Mouse (Mus musculus) neural tube, embryonic 10.5 days (tissue): ENCODE results near the gene Fbln1.

Experiments used
- DNase-seq: peaks from one replicate; pipeline ENCODE4 v3.0.0-alpha.2; 2017; ENCODE audit warnings: low spot score; ENCODE audit errors: extremely low spot score

The Fbln1 gene

DNA sequence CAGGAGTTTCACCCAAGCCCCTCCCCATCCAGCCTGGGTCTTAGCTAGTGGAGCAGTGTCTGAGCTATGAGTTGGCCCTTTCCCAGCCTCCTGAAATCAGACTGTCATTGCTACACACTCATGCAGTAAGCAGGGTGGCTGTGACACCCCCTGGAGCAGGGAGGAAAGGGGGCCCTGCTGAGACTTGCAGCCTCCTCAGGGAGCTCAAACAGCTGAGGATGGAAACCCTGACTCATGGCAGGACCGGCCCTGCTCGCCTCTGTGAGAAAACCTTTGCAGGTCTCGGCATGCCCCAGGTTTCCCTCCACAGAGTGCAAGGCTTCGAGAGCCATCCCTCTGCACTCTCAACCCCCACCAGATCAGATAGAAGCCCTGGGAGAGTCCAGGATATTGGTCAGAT is 27.9 kb downstream of the Fbln1 start:
- DNase-seq = no peak

DNA sequence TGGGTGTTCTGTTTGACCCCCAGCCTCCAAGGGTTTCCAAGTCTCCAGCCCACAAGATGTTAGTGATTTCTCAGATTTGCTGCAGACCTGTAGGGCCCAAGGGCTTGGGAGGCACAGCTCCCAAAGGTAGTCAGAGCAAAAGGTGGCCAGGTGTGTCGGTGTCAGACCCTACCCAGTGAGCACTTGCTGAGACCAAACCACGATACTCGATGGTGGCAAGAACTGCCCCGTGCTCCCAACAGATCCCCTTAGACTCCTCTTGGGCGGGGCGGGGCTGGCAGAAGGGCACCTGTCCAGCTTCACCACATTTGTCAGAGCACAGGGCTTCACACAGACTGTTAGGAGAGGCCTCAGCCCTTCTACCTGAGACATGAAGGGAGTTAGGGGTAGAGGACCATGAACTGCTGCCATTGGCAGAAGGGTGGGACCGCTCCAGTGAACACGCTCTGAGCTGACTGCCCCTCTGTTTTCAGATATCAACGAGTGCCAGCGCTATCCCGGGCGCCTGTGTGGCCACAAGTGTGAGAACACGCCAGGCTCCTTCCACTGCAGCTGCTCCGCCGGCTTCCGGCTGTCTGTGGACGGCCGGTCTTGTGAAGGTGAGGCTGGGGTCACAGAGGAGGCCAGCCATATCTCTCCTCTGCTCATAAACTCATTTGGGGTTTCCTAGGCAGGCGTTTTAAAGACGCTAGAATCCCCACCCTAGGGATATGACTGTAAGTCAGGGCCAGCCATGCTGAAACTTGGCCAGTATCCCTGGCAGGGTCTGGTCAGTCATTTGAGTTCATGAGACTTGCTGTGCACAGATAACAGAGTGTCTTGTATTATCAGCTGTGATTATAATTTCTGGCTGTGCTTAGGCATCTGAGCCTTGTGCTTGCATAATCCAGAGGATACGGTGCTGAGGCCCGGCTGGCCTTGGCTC is 33.3 kb downstream of the Fbln1 start:
- DNase-seq = no peak

DNA sequence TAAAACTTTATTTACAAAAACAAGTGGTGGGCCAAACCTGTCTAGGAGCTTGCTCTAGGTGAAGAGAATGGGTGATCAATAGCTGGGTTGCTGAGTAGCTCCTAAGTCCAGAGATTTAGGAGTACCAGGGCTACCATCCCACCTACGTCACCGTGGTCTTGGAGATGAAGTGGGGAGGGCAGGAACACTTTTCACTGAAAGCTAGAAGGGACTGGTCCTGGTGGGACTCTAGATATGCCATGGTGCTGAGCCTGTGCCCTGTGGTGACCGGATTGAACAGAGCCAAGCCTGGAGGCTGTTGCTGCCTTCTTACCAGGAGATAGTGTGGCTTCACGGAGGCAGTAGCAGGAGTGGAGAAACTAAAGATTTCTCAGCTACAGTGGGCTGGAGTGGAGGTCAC is 34.3 kb downstream of the Fbln1 start:
- DNase-seq = no peak

DNA sequence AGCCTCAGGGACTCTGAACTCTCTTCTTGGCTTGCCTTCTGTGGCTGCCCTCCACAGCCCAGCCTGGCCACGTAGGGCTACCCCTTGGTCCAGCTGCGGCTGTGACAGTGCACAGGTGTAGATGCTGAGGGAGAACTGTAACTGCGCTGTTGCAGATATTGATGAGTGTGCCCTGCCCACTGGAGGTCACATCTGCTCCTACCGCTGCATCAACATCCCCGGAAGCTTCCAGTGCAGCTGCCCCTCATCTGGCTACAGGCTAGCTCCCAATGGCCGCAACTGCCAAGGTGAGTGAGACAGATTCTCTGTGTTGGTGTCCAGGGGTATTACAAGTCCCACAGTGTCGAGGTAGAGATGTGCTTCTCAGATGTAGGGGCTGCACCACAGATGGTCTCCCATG is 36.1 kb downstream of the Fbln1 start:
- no peak for DNase-seq

DNA sequence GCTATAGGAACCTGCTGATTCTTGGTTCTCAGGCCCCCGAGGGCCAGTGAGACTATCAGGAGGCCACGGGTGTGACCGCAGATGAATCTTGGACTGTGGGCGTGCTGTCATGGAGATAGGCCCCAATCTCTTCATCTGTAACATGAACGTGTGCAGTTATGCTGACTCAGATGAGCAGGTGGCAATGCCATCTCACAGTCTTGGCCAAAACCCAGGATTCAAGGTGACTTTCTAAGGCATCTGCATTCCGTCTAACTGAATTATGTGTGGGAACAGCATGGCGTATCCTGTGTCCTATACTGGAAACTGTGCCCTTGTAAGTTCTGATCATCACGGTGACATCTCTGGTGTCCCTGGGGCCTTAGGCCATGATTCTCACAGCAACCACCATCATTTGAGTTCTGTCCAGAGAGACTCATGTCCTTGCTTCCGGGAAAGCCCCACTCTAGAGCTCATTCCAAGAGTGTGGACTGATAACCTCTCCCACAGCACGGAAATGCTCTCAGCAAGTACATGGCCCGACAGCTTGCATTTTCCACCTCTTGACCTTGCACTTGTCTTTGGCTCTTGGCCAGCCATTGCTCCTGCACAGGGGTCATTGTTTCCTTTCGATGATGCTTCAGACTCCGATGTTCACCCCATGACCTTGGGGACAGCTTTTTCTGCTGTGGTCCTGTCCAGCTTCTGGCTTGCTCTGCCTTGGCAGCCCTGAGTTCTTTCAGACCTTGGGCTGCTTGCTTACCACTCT is 38.8 kb downstream of the Fbln1 start:
- DNase-seq = no peak

DNA sequence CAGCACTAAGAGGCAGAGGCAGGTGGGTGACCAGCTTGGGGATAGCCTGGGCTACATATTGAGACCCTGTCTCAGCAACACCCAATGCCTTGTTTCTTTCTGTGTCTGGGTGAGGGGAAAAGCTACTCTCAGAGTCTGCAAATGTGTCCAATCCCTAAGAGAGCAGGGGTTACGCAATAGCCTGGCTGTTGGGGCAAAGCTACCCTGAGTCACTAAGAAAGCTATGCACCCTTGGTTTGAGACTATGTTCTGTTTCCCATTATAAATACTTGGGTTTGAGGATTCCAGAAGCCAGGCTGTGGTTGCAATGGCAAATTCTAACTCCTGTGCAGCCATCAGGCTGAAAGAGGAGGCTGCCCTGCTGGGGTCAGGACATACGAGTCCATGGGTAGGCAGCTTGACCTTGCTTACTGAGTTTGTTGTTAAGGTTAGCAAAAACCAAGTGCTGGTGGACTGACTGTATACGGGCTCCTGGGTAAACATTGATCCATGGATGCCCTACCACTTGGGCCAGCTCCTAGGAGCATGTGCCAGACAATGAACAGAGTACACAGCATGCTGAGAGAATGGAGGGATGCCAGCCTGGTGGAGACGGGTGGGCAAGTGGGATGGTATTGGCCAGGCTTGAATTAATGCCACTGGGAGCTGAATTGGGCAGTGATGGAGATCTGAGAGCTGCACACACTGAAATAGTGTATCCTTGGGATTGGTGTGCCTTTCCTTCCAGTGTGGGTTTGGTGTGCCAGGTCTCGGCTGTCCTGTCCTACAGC is 39.7 kb downstream of the Fbln1 start:
- DNase-seq = no peak

DNA sequence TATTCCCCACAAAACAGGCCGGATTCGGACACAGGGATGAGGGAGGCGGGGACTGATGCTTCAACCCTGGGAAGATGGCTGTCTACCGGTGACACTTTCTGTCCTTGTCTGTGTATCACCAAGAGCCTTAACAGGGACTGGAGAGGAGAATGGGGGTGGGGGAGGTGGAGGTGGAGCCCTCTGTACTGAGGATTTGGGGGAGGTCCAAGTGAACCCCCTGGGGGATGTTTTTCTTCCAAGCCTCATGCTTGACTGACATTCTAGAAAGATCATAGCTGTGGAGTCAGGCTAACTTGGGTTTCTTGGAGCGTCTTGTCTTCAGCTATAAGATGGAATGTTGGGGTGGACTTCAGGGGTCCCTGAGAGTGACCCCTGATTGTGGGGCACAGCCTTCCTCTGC is 40.3 kb downstream of the Fbln1 start:
- DNase-seq = no peak

DNA sequence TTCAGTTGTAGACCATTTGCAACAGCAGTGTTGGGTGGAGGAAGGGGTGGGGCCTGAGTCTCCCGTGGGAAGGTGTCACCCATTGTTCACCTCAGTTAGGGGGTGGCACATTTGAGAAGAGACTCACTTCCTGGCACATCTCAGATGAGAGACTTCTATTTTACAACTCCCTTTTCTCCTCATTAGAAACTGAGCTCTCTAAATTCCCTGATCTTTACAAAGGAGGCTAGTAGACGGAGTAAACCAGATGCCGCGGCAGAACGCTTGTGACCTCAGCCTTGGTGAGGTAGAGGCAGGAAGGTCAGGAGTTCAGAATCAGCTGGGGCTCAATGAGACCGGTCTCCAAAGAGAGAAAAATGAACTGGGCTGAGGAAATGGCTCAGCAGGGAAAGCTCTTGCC is 41.2 kb downstream of the Fbln1 start:
- DNase-seq = no peak

DNA sequence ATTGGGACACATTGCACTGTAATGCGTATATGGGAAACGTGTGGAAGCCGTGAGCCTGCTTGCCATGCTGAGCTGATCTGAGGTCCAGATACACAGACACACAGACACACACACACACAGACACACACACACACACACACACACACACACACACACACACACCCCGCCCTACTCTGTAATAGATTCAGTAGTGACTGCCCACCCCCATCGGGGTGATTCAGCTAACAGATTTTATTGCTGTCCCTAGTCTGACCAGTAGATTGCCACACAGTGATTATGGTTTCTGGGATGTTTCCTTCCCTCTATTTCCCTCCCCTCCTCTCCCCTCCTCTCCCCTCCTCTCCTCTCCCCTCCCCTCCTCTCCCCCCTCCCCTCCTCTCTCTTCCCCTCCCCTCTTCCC is 42.6 kb downstream of the Fbln1 start:
- DNase-seq = no peak

DNA sequence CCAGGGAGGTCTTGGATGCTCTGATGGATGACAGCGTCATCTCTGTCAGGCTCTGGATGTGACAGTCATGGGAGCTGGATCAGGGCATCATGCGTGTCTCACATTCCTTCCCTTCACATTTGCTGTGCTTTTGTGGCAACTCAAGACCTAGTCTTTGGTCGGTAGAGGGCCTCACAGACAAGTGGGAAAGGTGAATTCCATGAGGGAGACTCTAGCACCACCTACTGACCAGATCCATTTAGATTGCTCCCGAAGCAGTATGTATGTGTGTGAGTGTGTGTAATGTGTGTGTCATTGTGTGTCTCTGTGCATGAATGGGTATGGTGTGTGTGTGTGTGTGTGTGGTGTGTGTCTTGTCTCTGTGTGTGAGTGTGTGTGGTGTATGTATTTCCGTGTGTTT is 43.5 kb downstream of the Fbln1 start:
- DNase-seq = no peak

DNA sequence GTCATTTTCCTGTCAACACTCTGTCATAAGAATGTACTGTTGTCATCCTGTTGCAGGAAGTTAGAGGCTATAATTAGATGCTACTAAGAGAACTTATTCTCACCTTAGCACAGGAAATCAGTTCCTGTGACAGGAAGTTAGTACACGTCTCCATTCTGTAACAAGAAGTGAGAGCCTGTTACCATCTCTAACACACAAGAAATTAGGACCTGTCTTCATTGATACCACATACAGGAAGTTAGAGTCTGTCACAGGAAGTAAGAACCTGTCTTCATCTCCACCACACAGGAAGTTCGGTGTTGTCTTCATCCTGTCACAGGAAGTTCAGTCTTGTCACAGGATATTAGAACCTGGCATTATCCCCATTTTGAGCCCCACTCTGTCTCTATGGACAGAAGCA is 44.7 kb downstream of the Fbln1 start:
- DNase-seq = no peak

DNA sequence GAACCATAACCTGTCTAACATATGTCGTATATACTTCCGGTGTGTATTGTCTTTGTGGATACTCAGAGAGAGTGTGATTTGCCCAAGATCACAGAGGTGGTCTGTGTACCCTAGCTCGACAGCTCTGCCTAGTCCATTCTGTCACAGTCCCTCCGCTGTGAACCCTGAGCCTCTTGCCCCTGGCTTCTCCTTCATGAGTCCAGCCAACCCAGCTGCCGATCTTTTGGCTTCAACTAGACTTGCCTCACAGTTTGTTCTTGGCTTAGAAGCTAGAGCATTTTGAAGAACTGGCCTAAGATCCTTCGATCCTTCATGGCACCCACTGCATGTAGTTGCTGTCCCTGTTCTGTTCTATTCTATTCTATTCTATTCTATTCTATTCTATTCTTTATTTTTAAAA is 46.7 kb downstream of the Fbln1 start:
- no peak for DNase-seq

DNA sequence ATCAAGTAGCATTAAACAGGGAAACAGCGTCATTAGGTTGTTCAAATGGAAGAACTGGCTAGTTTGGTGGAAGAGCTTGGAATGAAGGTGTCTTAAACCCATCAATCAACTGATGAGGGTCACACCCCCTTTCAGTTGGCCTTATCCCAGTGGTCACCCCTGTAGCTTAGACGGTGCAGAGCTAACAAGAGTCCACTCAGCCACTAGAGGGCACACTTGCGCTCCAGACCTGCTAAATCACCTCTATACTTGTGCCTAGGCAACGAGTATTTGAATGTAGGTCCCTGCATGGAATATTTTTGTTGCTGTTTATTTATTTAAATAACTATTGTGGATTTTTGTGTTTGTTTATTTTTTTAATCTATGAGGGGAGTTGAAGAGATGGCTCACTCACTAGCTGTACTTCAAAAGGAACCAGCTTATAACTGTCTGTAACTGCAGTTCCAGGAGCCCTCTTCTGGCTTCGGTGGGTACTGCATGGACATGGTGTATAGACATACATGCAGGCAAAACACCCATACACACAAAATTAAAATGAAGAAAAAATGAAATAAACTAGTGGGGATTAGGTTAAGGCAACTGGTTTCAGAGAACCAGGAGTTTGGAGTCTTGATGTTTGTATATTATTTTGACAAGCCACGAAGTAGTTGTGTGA is 52.2 kb downstream of the Fbln1 start:
- DNase-seq = peak; percentile 51

DNA sequence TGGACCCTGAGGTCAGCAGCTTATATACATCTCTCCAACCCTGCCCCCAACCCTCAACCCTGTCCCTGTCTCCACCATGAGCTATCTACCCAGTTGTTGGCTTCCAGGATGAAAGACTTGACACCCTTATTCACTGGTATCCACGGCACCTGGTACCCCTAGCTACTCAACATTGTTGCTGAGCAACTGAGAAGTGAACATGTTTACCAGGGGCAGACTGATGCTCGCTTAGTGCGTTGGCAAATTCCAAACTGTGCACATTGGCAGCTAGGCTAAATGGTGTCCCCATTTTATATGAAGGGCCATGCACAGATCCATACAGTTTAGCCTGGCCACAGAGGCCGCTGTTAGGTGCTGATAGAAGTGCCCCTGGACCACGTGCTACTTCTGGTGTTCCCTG is 57.1 kb downstream of the Fbln1 start:
- no peak for DNase-seq

DNA sequence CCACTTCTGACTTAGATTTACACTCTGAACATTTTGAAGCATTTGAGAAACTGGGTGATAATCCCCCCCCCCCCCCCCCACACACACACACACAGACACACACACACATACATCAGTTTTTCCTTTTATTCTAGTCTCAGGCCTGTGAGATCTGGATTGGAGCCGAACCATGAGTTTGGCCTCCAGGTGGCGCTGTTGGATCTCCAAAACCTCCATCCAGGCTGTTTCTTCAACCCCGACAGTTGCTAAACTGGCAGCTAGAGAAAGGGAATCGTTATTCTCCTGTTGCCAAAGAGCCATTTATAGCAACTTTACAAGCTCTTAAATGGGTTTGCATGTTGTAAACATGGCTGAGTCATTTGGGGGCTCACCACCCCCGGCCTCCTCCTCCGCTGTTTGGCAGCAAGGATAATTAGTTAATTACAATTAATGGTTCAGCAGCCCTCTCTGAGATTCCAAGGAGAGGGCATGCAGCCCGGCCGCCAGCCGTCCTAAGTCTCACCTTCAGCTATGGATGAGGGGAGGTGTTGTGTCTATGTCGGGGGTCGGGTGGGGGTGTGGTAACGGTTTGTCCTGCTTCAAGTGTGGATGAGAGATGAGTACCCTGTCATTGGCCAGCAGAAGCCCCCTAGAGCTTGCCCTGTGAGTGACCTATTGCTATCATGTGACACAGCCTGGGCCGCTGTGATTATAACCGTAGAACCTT is 61.1 kb downstream of the Fbln1 start:
- DNase-seq = peak; percentile 90

DNA sequence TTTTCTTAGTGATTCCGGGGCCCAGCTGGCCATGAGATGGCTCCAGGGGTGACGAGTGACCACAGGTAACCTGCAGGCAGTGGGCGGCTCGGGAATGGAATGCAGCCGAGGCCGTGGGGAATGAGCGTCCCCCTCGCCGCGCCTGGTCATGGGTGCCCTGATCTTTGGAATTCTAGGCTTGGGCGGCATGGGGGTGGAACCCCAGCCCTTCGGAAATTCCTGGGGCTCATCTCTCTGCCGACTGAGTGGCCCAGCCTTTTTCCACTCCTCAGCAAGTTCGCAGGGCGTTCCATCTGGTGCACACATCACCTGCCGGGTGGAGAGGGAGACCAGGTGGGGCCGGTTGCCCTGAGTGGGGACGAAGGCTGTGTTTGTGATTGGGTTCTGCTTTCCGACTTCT is 62.1 kb downstream of the Fbln1 start:
- no peak for DNase-seq

DNA sequence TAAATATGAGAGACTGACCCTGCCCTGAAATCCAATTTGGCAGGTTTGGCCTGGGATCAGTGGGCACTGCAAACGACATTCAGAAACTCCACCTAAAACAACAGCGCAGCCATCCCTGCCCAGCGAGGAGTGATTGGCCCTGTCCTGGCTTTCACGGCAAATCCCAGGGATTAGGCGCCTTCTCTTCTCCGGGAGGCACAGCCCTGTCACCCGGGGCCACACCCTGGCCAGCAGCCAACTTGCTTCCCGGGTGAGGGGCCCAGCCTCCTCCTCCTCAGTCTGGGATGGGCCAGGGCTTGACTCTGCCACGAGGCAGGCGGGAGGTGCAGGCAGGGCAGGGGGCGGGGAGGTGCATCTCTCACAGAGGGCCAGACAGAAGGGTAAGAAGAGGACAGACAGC is 67.2 kb downstream of the Fbln1 start:
- no peak for DNase-seq

DNA sequence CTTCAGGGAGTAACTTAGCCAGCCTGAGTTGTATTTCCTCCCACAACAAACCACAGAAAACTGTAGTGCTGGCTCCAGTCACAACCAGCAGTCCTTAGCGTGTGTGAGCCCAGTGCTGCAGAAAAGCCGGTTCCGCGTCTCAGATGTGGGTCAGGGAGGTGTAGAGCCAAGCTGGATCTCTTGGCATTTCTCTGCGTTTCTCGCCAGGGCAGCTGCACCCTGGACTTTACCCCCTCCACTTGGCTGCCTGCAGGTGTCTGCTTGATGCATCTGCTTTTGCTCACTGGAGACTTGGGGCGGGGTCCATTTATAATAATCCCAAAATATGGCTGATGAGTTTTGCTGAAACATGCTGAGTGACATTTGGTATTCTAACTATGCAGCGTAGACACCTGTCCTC is 71.5 kb downstream of the Fbln1 start:
- DNase-seq = no peak

DNA sequence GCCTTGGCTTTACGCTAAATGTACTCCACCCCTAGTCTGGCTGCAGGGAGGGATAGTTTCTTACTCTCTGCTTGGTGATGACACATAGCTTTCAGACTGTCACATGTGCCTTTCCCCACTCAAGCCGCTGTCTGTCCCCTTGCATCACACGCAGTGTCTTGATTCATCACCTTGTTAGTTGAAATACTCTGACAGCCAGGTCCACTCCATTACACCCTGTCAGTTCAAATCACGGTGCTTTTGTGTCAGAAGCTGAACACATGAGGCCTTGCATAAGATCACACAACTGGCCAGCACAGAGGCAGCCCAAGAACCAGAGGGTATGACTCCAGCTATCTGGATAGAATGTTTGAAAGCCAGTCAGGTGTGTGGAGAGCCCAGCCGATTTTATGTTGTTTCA is 73.2 kb downstream of the Fbln1 start:
- DNase-seq = no peak

DNA sequence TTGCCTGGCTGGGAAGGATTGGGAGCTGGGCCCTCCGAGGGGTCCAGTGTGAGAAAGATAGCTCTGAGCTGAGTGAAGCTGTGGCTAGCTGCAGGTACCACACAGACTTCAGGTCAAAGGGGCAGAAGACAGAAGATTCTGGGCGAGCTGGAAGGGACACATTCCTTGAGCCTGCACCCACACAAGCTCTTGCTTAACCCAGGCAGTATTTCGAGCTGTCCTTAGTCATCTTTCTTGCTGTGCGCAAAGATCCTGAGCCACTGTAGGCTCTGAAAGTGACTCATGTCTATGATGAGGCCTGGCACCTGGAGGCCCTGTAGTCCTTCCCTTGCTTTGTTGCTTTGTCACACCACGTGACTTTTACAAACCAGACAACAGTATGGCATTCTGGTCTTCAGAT is 76.3 kb downstream of the Fbln1 start:
- DNase-seq = no peak

DNA sequence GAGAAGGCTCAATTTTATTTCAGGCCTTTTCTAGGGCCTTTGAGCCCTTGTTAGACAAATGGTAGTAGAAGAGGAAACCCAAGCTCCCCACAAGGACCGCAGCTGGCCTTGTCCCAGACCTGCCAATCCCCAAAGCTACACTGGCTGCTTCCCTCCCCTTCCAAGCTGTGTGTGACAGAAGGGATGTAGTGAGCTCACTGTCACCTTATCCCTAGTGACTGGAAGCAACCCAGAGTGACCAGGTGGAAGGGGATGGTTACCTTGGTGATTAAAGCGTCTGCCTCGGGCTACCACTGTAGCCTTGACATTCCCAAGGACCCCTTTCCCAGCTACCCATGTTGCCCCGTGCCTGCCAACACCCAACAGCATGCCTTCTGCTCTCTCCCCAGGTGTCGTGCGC is 78.9 kb downstream of the Fbln1 start:
- no peak for DNase-seq
